Mouse (Mus musculus) embryonic fibroblast, embryonic 13.5 days (primary cell): ENCODE measurements around the gene Cdk14. TPM values are rescaled to one million over a fixed set of nuclear protein-coding genes. Genes with fewer than 3 reads are reported as not detected.

Experiments
- H3K27ac ChIP-seq: 2 replicates; pipeline ENCODE4 v1.5.1; 2012; ENCODE audit warnings: low read length, control low read depth, inconsistent platforms; ENCODE audit not compliant: insufficient read depth
- H3K4me1 ChIP-seq: 2 replicates; pipeline ENCODE4 v1.6.1; 2011; ENCODE audit warnings: low read length; ENCODE audit not compliant: control insufficient read depth, insufficient read depth
- H3K4me3 ChIP-seq: 2 replicates; pipeline ENCODE4 v1.5.1; 2011; ENCODE audit warnings: mild to moderate bottlenecking, control low read depth, low read length; ENCODE audit not compliant: insufficient read depth
- CTCF ChIP-seq: IDR thresholded peaks from 2 replicates; pipeline ENCODE4 v1.5.1; 2011; ENCODE audit warnings: mild to moderate bottlenecking, control low read depth, low read length, moderate library complexity, borderline replicate concordance; ENCODE audit not compliant: insufficient read depth
- POLR2A ChIP-seq: IDR thresholded peaks from 2 replicates; pipeline ENCODE4 v1.6.1; 2011; ENCODE audit warnings: low read depth, mild to moderate bottlenecking, control low read depth, low read length, moderate library complexity
- polyA plus RNA-seq: library from polyadenylated mRNA; stranded (reverse); fragments of >200 nt; gene quantifications from 2 replicates; pipeline ENCODE4 v1.2.4, GENCODE M21; 2011; ENCODE audit warnings: low read depth; ENCODE audit not compliant: missing spikeins, insufficient read length

The Cdk14 gene
- polyA plus RNA-seq = 41.4 and 50.0 TPM in 2 replicates

DNA sequence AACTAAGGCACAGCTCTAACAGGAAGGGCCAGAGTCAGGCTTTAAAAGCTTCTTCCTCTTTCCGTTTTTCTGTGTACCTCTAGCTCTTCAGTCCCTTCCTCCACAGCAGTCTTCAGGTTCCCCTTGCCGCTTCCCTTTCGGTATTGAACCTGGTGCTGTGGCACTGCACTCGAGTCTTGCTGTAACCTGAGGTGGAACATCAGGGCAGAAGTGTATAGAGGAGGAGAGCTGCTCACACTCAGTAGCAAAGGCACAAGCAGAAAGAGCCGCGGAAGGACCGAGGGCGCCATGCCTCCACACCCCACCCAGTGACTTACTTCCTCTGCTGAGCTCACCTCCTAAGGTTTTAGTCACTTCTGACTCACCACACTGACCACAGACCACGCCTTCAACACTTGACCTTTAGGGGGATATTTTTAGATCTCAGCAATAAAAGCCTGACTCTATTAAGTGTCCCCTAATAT is at the start of gene Cdk14:
TSS of gene Cdk14 (minus strand) at position 321 of the 464 bp plus-strand sequence.
- Histone ChIP-seq H3K4me1 (peaks cover 7% of the 10 kb centered on the region), H3K27ac (peak within 1 kb of the TSS; percentile 84), H3K4me3 (no peak within 1 kb of the TSS)
- TF ChIP-seq POLR2A = no peak
- TF ChIP-seq CTCF = no peak

- Histone ChIP-seq H3K4me3 (no peak overlapping the region), H3K4me1 (no peaks in the 10 kb centered on the region), H3K27ac (no peak overlapping the region)
- TF ChIP-seq POLR2A (no peak), CTCF (no peak)
Measured at GRCm38 (mm10) chr5:5465256-5465655, 45.1 kb upstream of the Cdk14 start.

- H3K27ac ChIP-seq = no peak overlapping the region
- no peak for TF ChIP-seq CTCF
- TF ChIP-seq POLR2A = no peak
- H3K4me1 ChIP-seq = no peaks in the 10 kb centered on the region
- no peak overlapping the region for H3K4me3 ChIP-seq
Measured at GRCm38 (mm10) chr5:5431746-5432438, 11.8 kb upstream of the Cdk14 start.

GRCm38 (mm10) chr5:5423723-5424171 is 3.6 kb upstream of the Cdk14 start:
- peaks cover 7% of the 10 kb centered on the region for H3K4me1 ChIP-seq
- peak overlapping the region; percentile 12 for H3K27ac ChIP-seq
- no peak overlapping the region for H3K4me3 ChIP-seq
- TF ChIP-seq CTCF (no peak), POLR2A (no peak)

DNA sequence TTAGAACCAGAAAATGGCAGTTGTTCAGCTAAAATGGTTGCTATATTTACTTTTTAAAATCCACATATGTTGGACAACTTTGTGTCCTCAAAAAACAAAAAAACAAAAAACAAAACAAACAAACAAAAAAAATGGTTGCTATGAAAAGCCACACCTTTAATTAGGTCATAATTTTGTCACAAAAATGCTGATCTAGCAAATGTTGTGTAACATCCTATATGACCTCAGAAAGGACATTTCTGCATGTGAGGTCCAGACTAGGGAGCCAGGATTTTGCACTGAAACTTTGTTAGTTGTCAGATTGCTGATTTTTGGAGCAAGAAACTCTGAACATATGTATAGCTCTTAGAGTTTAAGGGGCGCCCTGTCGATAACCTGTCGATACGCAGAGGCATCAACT is 3.0 kb upstream of the Cdk14 start:
- no peak overlapping the region for H3K27ac ChIP-seq
- no peak overlapping the region for H3K4me3 ChIP-seq
- H3K4me1 ChIP-seq = peaks cover 7% of the 10 kb centered on the region
- TF ChIP-seq CTCF (no peak), POLR2A (no peak)

- TF ChIP-seq CTCF (no peak), POLR2A (no peak)
- Histone ChIP-seq H3K4me1 (peaks cover 7% of the 10 kb centered on the region), H3K4me3 (no peak overlapping the region), H3K27ac (no peak overlapping the region)
Measured at GRCm38 (mm10) chr5:5421439-5421838, 1.3 kb upstream of the Cdk14 start.

DNA sequence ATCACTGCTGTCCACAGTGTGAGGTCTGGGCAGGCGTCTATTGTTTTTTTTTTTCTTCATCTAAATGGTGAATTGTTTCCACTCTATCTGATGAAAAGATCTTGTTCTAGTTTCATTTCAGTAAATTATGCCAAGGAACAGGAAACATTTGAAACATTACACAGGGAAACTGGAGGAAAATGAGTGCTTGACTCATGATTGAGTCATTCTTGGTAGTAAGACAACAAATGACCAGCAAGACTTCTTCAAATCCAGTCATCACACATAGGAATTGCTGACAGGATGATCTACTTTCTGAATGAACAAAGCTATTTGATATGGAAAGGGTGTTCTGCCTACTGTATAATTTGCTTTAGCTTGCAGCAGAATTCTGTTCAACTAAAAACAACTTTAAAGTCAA is 859 bp downstream of the Cdk14 start:
- no peak overlapping the region for H3K4me3 ChIP-seq
- TF ChIP-seq CTCF = no peak
- H3K27ac ChIP-seq = peak overlapping the region; percentile 84
- H3K4me1 ChIP-seq = peaks cover 7% of the 10 kb centered on the region

GRCm38 (mm10) chr5:5414835-5415234 is 5.3 kb downstream of the Cdk14 start:
- H3K4me3 ChIP-seq = no peak overlapping the region
- TF ChIP-seq CTCF = no peak
- TF ChIP-seq POLR2A = no peak
- peak overlapping the region; percentile 16 for H3K27ac ChIP-seq
- peaks cover 2% of the 10 kb centered on the region; the same call in 1 of the 2 replicates for H3K4me1 ChIP-seq

DNA sequence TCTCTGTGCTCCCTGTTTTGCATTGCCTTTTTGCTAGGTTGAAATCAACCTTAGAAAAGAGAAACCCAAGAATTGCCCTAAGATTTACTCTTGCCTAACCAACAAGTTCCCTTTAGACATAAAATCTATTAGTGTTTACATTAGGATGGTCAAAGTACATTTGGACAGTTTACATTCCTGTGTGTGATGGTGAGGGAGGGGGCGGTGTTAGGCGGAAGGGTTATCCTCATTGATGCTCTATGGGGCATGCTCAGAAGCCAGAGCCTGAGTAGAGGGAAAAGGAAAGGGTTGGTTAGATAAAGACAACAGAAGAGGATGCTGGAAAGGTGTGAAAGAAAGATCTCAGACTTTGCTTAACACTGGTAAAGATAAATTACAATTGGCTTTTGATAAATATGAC is 8.2 kb downstream of the Cdk14 start:
- H3K27ac ChIP-seq = no peak overlapping the region
- no peaks in the 10 kb centered on the region; the same call in 1 of the 2 replicates for H3K4me1 ChIP-seq
- TF ChIP-seq CTCF (no peak), POLR2A (no peak)
- no peak overlapping the region for H3K4me3 ChIP-seq

DNA sequence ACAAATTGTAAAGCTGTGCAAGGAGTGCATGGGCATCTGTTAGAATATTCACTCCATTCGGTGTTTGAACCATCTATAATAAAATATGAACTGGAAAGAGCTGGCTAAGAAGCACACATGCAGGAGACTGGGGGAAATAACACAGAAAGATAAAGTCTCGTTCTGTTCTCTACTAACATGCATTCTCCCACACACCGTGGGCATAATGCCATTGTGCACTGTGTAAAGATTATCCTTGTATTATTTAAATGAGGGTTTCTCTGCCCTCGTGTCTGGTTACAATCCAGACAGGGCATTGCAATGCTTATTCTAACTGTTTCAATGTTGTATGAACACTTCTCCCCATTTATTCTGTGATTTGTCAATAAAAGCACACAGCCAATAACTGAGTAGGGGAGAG is 18.1 kb downstream of the Cdk14 start:
- no peak for TF ChIP-seq POLR2A
- no peak overlapping the region for H3K27ac ChIP-seq
- no peaks in the 10 kb centered on the region for H3K4me1 ChIP-seq
- H3K4me3 ChIP-seq = no peak overlapping the region

DNA sequence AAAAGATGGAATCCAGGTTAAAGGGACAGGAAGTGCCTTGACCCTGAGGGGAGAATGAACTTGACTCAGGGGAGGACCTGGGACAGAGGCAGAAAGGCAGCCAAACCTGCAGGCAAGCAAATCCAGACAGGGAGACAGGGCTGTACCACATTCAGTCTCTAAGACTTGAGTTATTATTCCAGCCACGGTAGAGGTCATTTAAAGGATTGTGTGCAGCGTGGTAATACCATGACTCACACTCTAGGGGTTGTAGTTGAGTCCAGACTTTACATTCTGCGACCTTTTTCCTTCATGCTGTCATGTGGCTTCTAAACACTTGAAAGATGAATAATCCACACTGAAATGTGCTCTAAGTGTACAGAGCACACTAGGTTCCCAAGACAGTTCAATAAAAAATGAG is 27.3 kb downstream of the Cdk14 start:
- H3K27ac ChIP-seq = peak overlapping the region; percentile 37; the same call in 1 of the 2 replicates
- peaks cover 5% of the 10 kb centered on the region; the same call in 1 of the 2 replicates for H3K4me1 ChIP-seq
- no peak overlapping the region for H3K4me3 ChIP-seq
- TF ChIP-seq POLR2A = no peak
- TF ChIP-seq CTCF = no peak
